Mouse (Mus musculus): ENCODE results near the gene Dse.

- TF ChIP-seq USF1 (IDR thresholded peaks at IDR 0.05; ENCODE audit: low read depth) (no peak), CTCF (IDR thresholded peaks at IDR 0.05; ENCODE audit: control insufficient read depth, insufficient read depth, insufficient read length) (no peak), CEBPB (IDR thresholded peaks at IDR 0.05; ENCODE audit: low read depth) (no peak), MYOD1 (IDR thresholded peaks at IDR 0.05; ENCODE audit: control insufficient read depth, insufficient read length, low read depth) (no peak)
These were observed 51.5 kb downstream of the Dse start for GRCm38 (mm10) chr10:34155796-34156554.

Data from C2C12 (cell line).